Mouse (Mus musculus) ES-E14 (cell line): ENCODE measurements around the gene Arhgef19.

Experiments used
- CHD2 ChIP-seq: IDR thresholded peaks from 2 replicates; pipeline ENCODE4 v1.6.1; 2014; ENCODE audit warnings: mild to moderate bottlenecking, low read depth, low read length, inconsistent platforms
- HCFC1 ChIP-seq: IDR thresholded peaks from 2 replicates; pipeline ENCODE4 v1.6.1; 2012; ENCODE audit warnings: low read length, inconsistent platforms, borderline replicate concordance; ENCODE audit not compliant: insufficient read depth
- MAFK ChIP-seq: IDR thresholded peaks from 2 replicates; pipeline ENCODE4 v1.6.1; 2014; ENCODE audit warnings: mild to moderate bottlenecking, low read depth, low read length, inconsistent platforms; ENCODE audit not compliant: insufficient read depth
- ZC3H11A ChIP-seq: IDR thresholded peaks from 2 replicates; pipeline ENCODE4 v1.6.1; 2012; ENCODE audit warnings: low read depth, mild to moderate bottlenecking, inconsistent platforms, low read length, borderline replicate concordance
- ZNF384 ChIP-seq: IDR thresholded peaks from 2 replicates; pipeline ENCODE4 v1.6.1; 2012; ENCODE audit warnings: low read depth, low read length, inconsistent platforms

DNA sequence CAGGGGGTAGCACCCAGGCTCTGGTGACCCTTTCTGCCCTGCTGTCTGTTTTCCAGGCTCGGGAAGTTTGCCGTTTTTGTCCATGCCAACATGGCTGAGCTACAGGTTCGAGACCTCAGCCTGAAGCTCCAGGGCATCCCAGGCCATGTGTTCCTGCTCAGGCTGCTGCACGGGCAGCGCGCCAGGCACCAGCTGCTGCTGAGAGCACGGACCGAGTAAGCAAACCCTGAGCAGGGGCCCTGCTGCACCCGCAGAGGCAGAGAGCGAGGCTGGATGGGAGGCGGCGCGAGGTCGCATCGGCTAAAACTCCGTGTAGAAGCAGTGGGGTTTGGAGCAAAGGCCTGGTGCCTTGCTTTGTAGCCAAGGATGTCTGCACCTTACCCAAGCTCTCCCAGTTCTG, 14.9 kb downstream of the Arhgef19 start:
- TF ChIP-seq ZNF384 (no peak), ZC3H11A (no peak), HCFC1 (no peak), MAFK (no peak), CHD2 (no peak)
